Mouse (Mus musculus) layer of hippocampus, adult 8-10 months (tissue): ENCODE data around the gene Flnb. TPM values are rescaled to one million over a fixed set of nuclear protein-coding genes. Genes with fewer than 3 reads are reported as not detected.

Experiments used
- DNase-seq, 2 experiments: peaks; one replicate each; pipeline ENCODE4 v3.0.0; 2022; ENCODE audit warnings: low spot score in 2 of 2
- total RNA-seq, 4 experiments: library from RNA; stranded (reverse); gene quantifications; 2 replicates each; pipeline ENCODE4 v1.2.4; 2022

Gene Flnb
- total RNA-seq, 4 experiments from 2014 or later = 61.3 to 89.9 (median 77.8) TPM

- DNase-seq = no peak
These were observed 78.9 kb downstream of the Flnb start for GRCm38 (mm10) chr14:7896699-7897098.

GRCm38 (mm10) chr14:7899986-7900385, 82.2 kb downstream of the Flnb start:
- no peak for DNase-seq

DNA sequence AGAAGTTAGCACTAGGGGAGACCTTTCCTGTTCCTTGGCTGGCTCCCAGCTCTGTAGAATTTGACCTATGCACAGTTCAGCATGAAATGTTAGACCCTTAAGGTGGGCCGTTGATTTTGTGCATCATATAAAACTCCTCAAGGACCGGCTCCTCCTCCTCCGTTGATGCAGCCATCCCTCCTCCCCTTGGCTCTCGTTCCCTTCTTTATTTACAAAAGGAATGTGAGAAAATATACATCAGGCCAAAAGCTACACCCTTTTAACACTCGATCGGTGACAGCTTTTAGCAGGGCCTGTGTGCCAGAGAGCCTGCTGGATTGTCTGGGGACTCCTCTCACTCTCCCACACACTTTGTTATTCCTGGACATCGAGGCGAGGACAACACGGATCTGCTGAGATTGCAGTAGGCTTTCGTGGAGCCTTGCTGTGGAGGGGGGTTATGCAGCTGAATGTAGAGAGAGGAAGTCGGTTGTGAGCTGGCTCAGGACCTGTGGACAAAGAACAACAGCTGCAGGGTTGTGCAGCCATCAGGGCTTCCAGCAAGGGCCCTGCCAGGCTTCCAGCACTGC, 82.8 kb downstream of the Flnb start:
- DNase-seq = peak; percentile 26 to 31

DNA sequence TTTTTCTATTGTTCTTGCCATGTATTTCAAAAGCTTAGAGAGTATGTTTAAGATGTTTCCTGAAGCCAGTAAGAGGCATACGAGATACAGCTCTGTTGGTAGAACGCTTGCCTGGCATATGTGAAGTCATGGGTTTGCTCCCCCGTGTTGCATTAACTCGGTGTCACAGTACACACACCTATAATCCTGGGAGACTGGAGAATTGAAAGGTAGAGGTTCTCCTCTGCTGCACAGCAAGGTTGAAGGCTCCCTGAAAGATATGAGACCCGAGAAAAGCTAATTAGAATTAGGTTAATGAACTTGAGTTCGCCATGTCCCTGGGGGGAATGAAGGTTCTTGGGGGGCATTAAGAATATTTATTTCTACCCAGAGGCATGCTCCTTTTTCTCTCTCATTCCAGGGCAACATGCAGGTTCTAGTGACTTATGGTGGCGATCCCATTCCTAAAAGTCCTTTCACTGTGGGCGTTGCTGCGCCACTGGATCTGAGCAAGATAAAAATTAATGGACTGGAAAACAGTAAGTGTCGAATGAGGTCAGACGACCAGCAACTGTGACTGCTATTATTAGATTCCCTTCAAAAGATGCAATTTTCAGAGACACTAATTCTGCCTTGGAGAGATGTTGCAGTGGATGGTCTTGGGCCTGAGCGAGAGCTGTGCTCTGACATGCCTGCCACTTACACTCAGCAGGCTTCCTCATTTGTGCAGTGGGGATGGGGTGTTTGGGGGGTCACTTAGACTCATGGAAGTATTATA, 83.9 kb downstream of the Flnb start:
- no peak for DNase-seq

- no peak for DNase-seq
These were observed 89.3 kb downstream of the Flnb start for GRCm38 (mm10) chr14:7907058-7907457.

GRCm38 (mm10) chr14:7909472-7909871, 91.7 kb downstream of the Flnb start:
- no peak for DNase-seq

- no peak for DNase-seq
These were observed 96.1 kb downstream of the Flnb start for GRCm38 (mm10) chr14:7913842-7914241.

DNA sequence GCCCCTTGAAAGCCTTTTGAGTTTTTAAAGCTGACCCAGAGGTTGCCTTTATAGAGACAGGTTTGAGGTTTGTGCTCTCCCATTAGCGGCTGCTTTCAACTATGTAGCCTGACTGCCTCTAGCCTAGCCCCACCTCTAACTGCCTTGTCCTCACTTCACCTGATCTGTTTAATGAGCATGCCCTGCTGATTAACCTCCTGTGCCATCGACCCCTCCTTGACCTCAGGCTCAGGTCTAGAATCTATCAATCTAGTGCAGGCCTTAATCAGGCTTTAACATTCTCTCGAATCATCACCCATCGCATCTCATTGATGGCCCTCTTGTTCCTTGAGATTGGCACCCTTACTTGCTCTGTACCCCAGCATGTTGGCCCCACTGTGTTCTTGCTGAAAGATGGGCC, 96.7 kb downstream of the Flnb start:
- DNase-seq = no peak

- DNase-seq = no peak
These were observed 100.6 kb downstream of the Flnb start for GRCm38 (mm10) chr14:7918150-7918991.

- no peak for DNase-seq
These were observed 101.6 kb downstream of the Flnb start for GRCm38 (mm10) chr14:7919309-7919708.

DNA sequence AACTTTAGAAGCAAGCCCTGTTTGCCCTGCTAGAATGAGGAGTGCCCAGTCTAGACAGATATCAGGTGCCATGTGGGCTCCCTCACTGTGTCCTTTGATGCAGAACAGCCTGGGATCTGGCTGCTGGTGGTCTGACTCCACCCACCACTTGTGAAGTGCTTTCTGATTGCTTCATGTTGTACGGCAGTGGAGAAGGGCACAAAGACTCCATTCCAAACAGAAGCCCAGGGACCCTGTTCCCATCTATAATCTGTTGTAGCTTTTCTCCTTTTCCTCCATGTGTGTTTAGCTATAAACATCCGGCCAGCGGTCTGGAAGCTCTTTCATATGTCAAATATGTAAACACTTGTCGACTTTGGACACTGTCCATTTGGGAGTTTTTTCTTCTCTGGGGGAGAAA, 102.2 kb downstream of the Flnb start:
- DNase-seq = no peak

DNA sequence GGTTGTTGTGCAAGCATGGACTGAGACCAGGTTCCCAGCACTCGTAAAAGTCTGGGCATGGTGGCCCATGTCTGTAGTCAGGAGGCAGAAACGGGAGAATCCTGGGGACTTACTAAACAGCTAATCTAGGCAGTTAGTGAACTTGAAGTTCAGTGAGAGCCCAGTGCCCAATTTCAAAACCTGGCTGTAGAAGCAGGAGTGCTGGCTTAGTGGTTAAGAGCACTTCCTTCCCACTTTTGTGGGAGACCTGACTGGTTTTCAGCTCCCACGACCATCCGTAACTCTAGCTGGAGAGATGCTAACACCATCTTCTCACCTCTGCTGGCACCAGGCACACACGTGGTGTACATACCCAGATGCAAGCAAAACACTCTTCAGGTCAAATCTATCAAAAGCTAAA, 103.7 kb downstream of the Flnb start:
- DNase-seq = no peak

DNA sequence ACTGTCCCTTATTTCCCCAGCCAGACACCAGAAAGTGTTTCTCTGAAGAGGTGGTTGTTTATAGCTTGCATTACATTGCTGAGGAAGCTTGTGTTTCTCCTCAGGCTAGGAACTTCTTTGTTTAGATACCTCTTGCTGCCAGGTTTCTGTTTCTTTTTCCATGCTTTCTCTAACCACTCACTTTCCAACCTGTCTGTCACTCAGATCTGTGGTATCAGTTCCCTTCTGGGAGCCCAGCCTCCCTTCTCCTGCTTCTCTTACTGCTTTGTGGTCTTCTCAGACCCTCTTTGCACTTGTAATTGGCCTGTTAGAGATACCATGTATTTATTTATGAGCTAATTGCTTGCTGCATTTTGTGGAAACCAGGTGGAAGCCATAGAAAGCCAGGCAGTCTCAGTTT, 105.9 kb downstream of the Flnb start:
- no peak for DNase-seq

GRCm38 (mm10) chr14:7928362-7928761, 110.6 kb downstream of the Flnb start:
- DNase-seq = no peak

DNA sequence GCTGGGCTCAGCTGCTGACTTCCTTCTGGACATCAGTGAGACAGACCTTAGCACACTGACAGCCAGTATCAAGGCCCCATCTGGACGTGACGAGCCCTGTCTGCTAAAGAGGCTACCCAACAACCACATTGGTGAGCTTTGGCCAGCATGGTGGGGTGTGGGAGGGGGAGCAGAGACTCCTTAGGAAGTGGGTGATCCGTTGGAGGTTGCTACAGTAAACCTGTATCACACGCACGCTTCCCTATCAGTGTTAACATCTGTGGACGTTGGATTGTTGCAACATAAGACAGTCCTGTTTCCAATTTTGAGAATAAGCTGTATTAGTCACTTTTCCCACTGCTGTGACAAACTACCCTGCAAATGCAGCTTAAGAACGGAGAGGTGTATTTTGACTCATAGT, 111.3 kb downstream of the Flnb start:
- DNase-seq = no peak

GRCm38 (mm10) chr14:7932151-7932550, 114.4 kb downstream of the Flnb start:
- no peak for DNase-seq

DNA sequence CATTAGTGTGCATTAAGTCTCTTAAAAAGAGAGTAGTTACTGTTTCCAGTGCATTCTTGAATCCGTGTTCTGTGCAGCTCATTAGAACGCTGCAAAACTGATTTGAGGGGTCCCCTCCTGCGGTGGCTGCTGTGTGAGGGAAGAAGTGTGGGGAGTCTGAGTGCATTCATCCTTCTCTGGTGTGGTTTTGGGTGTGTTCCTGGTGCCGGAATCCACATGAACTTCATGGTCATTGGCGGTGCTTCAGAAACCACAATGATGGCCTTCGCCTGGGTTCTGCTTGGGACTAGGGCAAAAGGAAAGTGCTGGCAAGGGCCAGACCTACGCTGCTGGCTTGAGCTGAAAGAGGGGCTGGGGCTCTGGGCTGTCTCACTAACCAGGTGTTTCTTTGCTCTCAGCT, 116.4 kb downstream of the Flnb start:
- no peak for DNase-seq

DNA sequence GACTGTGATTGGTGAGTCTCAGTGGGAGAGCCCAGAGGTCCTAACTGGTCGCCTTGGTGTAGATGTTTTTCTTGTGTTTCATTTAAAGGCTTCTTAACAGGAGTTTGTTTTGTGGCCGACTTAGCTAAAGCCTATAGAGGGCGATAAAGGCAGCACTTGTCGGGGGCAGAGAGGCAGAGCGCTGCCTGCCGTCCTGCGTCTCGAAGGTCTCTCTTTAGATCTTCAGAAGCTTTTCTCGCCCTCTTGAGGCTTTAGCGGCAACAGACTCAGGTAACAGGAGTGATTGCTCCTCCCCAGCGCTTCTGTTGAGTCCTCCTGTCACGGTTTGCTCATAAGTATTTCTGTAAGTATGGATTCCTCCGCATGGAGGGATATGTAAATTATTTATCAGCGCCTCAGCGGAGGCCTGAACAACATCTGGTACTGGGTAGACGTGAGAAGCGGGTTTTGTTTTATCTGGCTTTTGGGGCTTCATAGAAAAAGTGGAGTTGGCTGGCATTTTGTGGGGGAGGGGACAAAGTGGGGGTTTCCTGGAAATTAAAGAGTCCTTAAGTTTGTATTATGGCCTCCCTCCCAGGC, 119.4 kb downstream of the Flnb start:
- no peak for DNase-seq

DNA sequence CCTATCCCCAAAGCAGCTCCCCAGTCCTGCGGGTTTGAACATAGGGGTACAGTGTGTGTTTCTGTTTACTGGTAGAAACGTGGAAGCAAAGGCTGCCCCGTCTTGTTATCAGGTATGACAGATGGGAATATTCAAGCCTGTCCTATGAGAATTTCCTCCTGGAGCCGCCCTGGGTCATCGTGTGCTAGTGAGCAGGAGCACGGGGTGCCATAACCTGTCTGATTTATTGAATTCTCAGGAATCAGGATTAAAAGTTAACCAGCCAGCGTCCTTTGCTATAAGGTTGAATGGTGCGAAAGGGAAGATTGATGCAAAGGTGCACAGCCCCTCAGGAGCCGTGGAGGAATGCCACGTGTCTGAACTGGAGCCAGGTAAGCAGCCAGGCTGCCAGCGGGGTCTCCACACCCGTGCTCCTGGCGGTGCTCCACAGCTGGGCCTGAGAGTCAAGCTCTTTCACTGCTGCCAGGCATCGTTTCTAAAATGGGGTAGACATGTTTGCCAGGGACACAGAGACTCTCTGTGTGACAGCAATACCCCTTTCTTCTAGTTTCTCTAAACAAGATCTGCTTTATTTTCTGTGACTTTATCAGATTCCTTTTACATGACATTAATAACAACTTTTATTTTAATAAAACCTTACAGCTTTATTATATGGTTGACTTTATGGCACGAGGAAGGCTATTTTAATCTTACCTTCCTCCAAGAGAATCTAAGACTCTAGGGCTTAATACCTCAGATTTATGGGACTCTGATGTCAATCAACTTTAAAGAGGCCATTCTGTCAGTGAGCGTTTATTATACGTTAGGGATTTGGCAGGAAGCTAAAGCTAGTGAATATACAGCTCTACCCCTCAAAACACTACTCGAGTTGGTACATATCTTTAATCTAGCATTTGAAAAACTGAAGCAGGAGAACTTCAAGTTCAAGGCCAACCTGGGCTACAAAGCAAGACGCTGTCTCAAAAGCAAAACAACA, 121.3 kb downstream of the Flnb start:
- no peak for DNase-seq

DNA sequence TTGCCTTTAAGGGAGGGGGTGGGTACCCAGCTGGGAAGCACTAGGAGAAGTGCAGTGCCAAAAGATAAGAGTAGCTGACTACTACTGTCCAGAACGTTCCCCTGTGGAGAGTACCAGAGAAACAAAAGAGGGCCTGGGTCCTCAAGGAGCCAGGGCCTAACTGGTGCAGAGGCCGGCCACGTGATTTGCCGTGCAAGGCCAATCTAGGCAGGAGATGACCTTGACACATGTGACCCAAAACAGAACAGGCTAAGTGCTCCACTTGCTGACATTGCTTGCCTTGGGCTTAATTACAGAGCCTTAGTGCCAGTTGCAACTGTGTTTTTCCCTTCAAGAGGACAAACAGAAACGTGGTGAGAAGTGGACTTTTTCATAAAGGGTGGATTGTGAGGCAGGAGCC, 123.7 kb downstream of the Flnb start:
- DNase-seq = no peak
